Mouse (Mus musculus) bone marrow, adult 2 months (tissue): ENCODE data around the gene Ppm1m.

Experiments
- CTCF ChIP-seq: fragments of 200-500 bp; IDR thresholded peaks from 2 replicates; pipeline ENCODE4 v1.5.1; 2011; ENCODE audit warnings: low read length, control low read depth; ENCODE audit not compliant: control insufficient read depth, insufficient read depth
- POLR2A ChIP-seq: fragments of 200-500 bp; IDR thresholded peaks from 2 replicates; pipeline ENCODE4 v1.6.1; 2011; ENCODE audit warnings: low read depth, mild to moderate bottlenecking, control low read depth, low read length, borderline replicate concordance; ENCODE audit not compliant: control insufficient read depth

- TF ChIP-seq CTCF (no peak), POLR2A (no peak)
Observed at GRCm38 (mm10) chr9:106176769-106177168, 22.8 kb downstream of the Ppm1m start.
